Mouse (Mus musculus): ENCODE results near the gene Lipa.

Gene Lipa

DNA sequence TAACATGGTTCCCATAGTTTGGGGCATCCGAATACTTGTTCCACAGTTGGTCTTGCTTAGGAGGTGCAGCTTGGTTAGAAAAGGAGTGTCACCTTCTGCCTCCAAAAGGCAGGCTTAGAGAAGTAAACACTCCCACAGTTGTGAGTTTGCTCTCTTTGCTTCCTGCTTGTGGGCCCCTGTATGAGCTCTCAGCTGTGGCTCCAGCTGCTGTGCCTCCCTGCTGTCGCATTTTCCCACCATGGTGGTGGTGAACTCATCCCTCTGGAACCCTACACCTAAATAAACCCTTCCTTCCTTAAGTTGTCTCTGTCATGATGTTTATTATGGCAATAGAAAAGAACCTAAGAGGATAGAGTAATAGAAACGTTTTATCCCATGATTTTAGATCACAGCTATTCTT lies 58.5 kb downstream of the Lipa start:
- in situ Hi-C loops (cut with MseI, MboI), result no loop called here

DNA sequence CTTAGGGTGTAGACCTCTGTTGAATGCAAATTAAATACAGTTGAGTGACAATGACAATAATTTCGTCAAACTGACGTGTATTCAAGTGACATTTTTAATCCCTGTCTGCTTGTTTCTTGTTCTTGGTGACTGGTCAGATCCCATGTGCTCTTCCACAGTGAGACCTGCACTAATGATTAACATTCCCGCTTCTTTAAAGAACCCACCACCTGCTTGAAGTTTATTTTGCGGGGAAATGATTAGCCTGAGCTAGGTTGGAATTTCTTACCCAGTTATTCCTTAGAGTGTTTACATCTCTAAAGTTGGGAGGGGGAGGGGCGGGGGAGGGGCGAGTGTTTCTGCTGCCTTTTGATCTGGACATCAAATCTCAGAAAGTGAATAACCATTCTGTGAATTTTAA lies 59.1 kb downstream of the Lipa start:
- in situ Hi-C loops (cut with MseI, MboI), result no loop called here

DNA sequence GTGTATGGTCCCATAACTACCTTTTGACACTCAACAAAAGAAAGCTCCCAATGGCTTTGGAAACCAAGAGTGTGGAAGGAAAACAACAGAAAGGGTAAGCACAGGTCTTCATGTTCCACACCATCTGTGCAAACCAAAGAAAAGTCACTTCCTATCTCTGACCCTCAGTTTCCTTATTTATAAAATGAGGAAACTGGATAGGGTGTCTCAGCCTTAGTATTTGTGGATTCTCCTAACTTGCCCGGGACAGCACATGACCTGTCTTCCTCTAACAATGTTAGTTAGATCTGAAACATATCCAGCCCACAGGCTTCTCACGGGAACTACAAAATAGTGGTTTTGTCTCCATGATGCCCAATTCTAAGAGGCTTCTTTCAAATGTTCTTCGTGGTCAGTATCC lies 62.8 kb downstream of the Lipa start:
- in situ Hi-C loops (cut with MseI, MboI), result no loop called here

DNA sequence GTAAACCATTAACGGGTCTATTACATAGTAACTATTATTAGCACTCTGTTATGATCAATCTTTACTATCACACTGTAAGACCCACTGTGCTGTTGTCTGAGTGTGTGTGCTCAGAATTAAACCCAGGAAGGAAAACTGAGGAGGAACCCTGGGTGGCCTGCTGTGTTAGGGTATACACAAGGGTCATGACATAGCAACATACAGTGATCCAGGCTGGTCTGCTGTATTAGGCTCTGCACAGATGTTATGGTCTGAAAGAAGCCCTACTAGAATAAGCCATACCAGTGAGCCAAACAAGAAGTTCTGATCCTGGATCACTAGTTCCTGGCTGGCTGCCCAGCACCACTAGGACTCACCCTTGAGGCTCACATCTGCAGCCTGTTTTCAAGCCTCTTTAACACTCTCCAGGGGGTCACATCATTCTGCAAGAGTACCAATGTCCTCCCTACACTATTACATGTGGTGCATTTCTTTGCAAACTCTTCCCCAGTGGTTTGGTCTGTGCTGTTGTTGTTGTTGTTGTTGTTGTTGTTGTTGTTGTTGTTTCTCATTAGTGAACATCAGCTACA lies 65.7 kb downstream of the Lipa start:
- in situ Hi-C loops (cut with MseI, MboI), result no loop called here

DNA sequence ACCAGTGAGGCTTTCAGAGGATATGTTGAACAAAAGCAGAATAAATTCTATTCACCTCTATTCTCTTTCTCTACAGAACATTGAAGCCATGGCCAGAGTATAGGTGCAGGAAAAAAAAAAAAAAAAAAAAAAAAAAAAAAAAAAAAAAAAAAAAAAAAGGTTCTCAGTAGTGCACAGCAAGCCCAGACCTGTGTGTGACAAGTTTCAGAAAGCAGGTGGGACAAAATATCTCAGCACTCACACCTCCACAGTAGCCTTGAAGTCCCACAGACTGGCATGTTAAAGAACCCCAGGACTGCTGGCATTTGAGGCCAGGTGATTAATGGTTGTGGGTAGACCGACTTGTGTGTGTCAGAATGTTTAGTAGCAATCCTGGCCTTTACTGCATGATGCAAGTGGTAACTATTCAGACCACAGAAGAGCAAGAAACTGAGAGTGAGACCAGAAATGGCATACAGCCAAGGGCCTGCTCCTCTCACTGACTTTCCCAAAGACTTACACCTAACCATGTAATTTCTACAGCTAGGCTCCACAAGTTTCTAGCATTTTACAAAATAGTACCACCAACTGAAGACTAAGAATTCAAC lies 76.4 kb downstream of the Lipa start:
- in situ Hi-C loops (cut with MseI, MboI), result no loop called here

DNA sequence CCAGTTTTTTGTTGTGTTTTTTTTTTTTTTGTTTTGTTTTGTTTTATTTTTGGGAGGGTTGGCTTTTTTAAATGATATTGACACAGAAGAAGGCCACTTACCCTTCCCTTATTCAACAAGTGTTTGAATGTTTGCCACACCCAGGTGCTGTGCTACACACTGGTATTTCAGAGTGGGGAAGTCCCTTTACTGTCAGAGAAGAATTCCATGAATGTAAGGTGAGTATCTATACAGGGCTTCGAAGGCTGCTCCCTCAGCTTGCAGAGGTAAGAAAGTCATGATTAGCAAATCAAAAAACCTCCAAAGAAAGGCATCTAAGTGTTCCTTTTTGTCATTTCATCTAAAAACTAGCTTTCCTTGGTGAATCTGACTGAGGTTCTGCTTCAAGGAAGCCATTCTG lies 78.4 kb downstream of the Lipa start:
- in situ Hi-C loops (cut with MseI, MboI), result no loop called here

DNA sequence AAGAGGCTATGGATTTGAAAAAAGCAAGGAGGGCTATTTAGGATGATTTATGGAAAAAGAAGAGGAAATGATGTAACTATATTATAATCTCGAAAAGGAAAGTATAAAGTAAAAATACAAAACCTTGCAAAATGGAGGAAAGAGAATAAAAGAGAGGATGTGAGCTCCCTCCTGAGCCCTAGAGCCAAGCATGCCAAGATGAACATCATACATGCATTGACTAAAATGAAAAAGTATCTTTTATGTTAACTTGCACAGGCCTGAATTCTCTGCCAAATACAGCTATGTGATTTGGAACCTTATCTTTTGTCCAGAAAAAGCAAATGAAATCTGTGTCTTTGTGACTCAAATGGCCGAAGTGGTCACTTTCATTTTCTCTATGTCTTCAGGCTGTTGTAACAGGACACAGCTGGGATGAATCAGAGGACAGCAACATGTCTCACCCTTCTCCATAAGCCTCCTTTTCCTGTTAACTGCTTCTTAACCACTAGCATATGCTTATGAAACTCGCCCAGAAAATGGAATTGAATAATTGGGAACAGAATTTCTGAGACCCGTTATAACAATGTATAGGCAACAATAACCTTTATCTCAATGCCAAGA lies 81.8 kb downstream of the Lipa start:
- in situ Hi-C loops (cut with MseI, MboI), result no loop called here

DNA sequence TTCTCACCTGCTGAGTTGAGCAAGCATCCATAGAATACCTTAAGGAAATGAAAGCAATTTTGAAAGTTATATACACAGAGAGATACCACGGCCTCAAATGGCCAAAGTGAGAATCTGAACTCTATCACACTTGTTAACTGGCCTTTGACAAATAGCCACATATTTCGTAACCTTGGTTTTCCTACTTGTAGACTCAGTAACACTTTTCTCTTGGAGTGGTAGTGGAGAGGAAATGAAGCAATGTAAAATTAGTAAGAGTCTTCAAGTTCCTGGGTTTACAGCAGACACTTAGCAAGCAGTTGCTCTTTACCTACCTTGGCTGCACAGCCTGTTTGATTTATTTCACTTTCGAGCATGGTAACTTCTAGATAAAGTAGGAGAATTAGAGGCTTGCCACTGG lies 82.5 kb downstream of the Lipa start:
- in situ Hi-C loops (cut with MseI, MboI), result no loop called here

All from mouse trophoblast stem cell (cell line).